Mouse (Mus musculus) CH12.LX (cell line): ENCODE data around the gene Med20.

Experiments used
- CTCF ChIP-seq, 2 experiments: IDR thresholded peaks in 1 of 2; conservative IDR thresholded peaks in 1 of 2; 2 replicates each; pipeline ENCODE4 v1.5.1; 2011 to 2012; ENCODE audit warnings: low read depth in 2 of 2, low read length in 2 of 2, improper control_type of control experiment in 1 of 2, inconsistent platforms in 1 of 2, mild to moderate bottlenecking in 1 of 2, moderate library complexity in 1 of 2
- ELF1 ChIP-seq: IDR thresholded peaks from 2 replicates; pipeline ENCODE4 v1.6.1; 2014; ENCODE audit warnings: low read depth, mild to moderate bottlenecking, inconsistent platforms, low read length, improper control_type of control experiment
- JUND ChIP-seq: conservative IDR thresholded peaks from 2 replicates; pipeline ENCODE4 v1.6.1; 2011; ENCODE audit warnings: low read depth, low read length, improper control_type of control experiment
- KAT2A ChIP-seq: IDR thresholded peaks from 2 replicates; pipeline ENCODE4 v1.6.1; 2012; ENCODE audit warnings: low read length, improper control_type of control experiment, inconsistent platforms; ENCODE audit not compliant: insufficient replicate concordance
- MAX ChIP-seq: IDR thresholded peaks from 2 replicates; pipeline ENCODE4 v1.6.1; 2011; ENCODE audit warnings: low read length, improper control_type of control experiment
- MEF2A ChIP-seq: IDR thresholded peaks from 2 replicates; pipeline ENCODE4 v1.6.1; 2014; ENCODE audit warnings: low read depth, mild to moderate bottlenecking, inconsistent platforms, low read length, improper control_type of control experiment, borderline replicate concordance
- NELFE ChIP-seq: IDR thresholded peaks from 2 replicates; pipeline ENCODE4 v1.6.1; 2011; ENCODE audit warnings: low read depth, low read length, improper control_type of control experiment
- NRF1 ChIP-seq: IDR thresholded peaks from 2 replicates; pipeline ENCODE4 v1.6.1; 2014; ENCODE audit warnings: low read depth, mild to moderate bottlenecking, inconsistent platforms, low read length, improper control_type of control experiment, moderate library complexity
- POLR2A ChIP-seq: IDR thresholded peaks from 2 replicates; pipeline ENCODE4 v1.6.1; 2011; ENCODE audit warnings: low read depth, mild to moderate bottlenecking, improper control_type of control experiment, low read length
- RCOR1 ChIP-seq: conservative IDR thresholded peaks from 2 replicates; pipeline ENCODE4 v1.6.1; 2012; ENCODE audit warnings: low read depth, mild to moderate bottlenecking, inconsistent platforms, low read length, improper control_type of control experiment
- UBTF ChIP-seq: IDR thresholded peaks from 2 replicates; pipeline ENCODE4 v1.6.1; 2012; ENCODE audit warnings: low read depth, mild to moderate bottlenecking, inconsistent platforms, low read length, improper control_type of control experiment, moderate library complexity
- ZKSCAN1 ChIP-seq: IDR thresholded peaks from 2 replicates; pipeline ENCODE4 v1.6.1; 2012; ENCODE audit warnings: low read depth, inconsistent platforms, low read length, improper control_type of control experiment, borderline replicate concordance

- no peak for TF ChIP-seq KAT2A
- TF ChIP-seq CTCF (conservative IDR thresholded peaks at IDR 0.05 in 1 of 2, IDR thresholded peaks at IDR 0.05 in 1 of 2; ENCODE audit: low read depth in 2 of 2, low read length in 2 of 2), result no peak
- no peak for TF ChIP-seq ELF1
- no peak for TF ChIP-seq MEF2A
- TF ChIP-seq MAX, result no peak
- no peak for TF ChIP-seq UBTF
- TF ChIP-seq ZKSCAN1, result no peak
- no peak for TF ChIP-seq RCOR1
- no peak for TF ChIP-seq NELFE
- no peak for TF ChIP-seq POLR2A
- no peak for TF ChIP-seq NRF1
- no peak for TF ChIP-seq JUND
These were observed 7.4 kb downstream of the Med20 start for GRCm38 (mm10) chr17:47618556-47619311.
